In the genomic region with DNA sequence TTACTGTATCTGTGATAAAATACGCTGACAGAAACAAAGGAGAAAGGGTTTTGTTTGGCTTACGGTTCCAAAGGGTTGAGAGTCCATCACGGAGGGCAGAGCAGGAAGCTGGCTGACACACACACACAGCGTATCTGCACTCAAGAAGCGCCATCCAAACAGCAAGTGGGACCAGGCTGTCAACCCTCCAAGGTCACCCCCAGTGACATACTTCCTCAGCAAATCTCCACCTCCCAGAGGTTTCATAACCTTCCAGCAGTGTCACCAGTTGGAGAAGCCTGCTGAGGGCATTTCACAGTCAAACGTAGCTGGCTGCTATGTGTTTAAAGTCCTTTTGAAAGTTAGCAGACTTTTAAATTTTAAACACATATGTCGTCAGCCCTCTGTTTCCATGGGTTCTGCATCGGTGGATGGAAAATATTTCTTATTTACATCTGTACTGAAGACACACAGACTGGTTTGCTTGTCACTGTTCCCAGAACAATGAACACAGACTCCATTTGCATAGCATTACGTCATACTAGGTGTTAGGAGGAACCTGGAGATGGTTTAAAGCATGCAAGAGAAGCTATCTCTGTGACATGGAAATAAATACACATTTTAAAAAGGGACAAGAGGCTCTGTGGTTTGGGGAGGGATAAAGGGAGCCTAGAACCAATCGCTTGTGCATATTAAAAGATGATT, we compare ENCODE assay signal across 25 mouse cellular contexts. TPM values are rescaled to one million over a fixed set of nuclear protein-coding genes. Genes with fewer than 3 reads are reported as not detected.
A peak's percentile ranks its signal among the peaks of the same experiment; 100 is the strongest.
DNase-seq lines count a peak whose midpoint lies in the region; ATAC-seq and TF ChIP-seq lines count a peak whose summit lies in the region.
"Had no signal": no experiment of that assay in that cellular context is flagged by ENCODE, and none has a peak within 500 bp of the region (broad histone marks: within the 10 kb centered on the region; RNA-seq: fewer than 3 reads in every experiment).

No protein-coding gene starts in this region.

- peak; percentile 70 for ATAC-seq in forebrain, postnatal 0 days
- no peak for ATAC-seq in forebrain, embryonic 11.5 days (replicated peaks; ENCODE audit: low FRiP score)
- ATAC-seq in megakaryocyte progenitor cell, adult 5-6 weeks (replicated peaks; ENCODE audit: poor library complexity): peak; percentile 53
- ATAC-seq: forebrain, embryonic 13.5 days; forebrain, embryonic 16.5 days; intestine, postnatal 0 days had no signal

- H3K27ac ChIP-seq in forebrain, postnatal 0 days (ENCODE audit: low read depth, low read length): no peak overlapping the region
- no peak overlapping the region for H3K27ac ChIP-seq in forebrain, embryonic 11.5 days (ENCODE audit: low read depth, low read length)
- H3K27ac ChIP-seq in CH12.LX (ENCODE audit: insufficient read depth, low read depth): no peak overlapping the region
- H3K27ac ChIP-seq: embryonic facial prominence, embryonic 12.5 days; forebrain, embryonic 13.5 days; gastrocnemius, adult 2 months; heart, adult 2 months; heart, embryonic 10.5 days; heart, embryonic 13.5 days; hindbrain, embryonic 15.5 days had no signal

- no peaks in the 10 kb centered on the region for H3K27me3 ChIP-seq in forebrain, postnatal 0 days (ENCODE audit: insufficient read depth, low read length)
- H3K27me3 ChIP-seq in forebrain, embryonic 11.5 days (ENCODE audit: control insufficient read depth, insufficient read depth, low read length): no peaks in the 10 kb centered on the region
- no peaks in the 10 kb centered on the region for H3K27me3 ChIP-seq in CH12.LX (replicated peaks)
- H3K27me3 ChIP-seq: embryonic facial prominence, embryonic 12.5 days; forebrain, embryonic 13.5 days; heart, embryonic 13.5 days; hindbrain, embryonic 15.5 days had no signal

- no peak for TF ChIP-seq POLR2A in CH12.LX (IDR thresholded peaks at IDR 0.05; ENCODE audit: low read depth, low read length)

- dilution Hi-C loops in CH12.LX (cut with MboI; ENCODE audit: extremely low pct_ligation_motif_present, extremely low pct_unique_long_range_greater_than_20kb, low sequenced_read_pairs): no loop called here

- no peak for TF ChIP-seq CTCF in forebrain, postnatal 0 days (IDR thresholded peaks at IDR 0.05; ENCODE audit: low read depth)
- no peak for TF ChIP-seq CTCF in CH12.LX (conservative IDR thresholded peaks at IDR 0.05 in 1 of 2, IDR thresholded peaks at IDR 0.05 in 1 of 2; ENCODE audit: low read depth in 2 of 2, low read length in 2 of 2)

- 75% methylated on average over 10 of the region's 10 CpGs for WGBS in forebrain, postnatal 0 days
- WGBS in forebrain, embryonic 11.5 days: 84% methylated on average over 10 of the region's 10 CpGs

- no peak for TF ChIP-seq EP300 in CH12.LX (IDR thresholded peaks at IDR 0.05; ENCODE audit: low read length)

- H3K36me3 ChIP-seq in forebrain, postnatal 0 days (ENCODE audit: insufficient read depth): no peaks in the 10 kb centered on the region
- H3K36me3 ChIP-seq in forebrain, embryonic 11.5 days (ENCODE audit: control insufficient read depth, insufficient read depth, low read length): no peaks in the 10 kb centered on the region
- H3K36me3 ChIP-seq in CH12.LX (replicated peaks in 1 of 2; ENCODE audit: control insufficient read depth in 1 of 2, insufficient read depth in 1 of 2, low read length in 1 of 2): no peaks in the 10 kb centered on the region
- H3K36me3 ChIP-seq: embryonic facial prominence, embryonic 12.5 days; G1E; heart, embryonic 10.5 days; heart, embryonic 13.5 days; hindbrain, embryonic 15.5 days had no signal

- H3K9ac ChIP-seq in forebrain, postnatal 0 days: no peak overlapping the region
- no peak overlapping the region for H3K9ac ChIP-seq in forebrain, embryonic 11.5 days (ENCODE audit: low read length)
- no peak overlapping the region for H3K9ac ChIP-seq in CH12.LX (ENCODE audit: insufficient read depth, low read depth)
- H3K9ac ChIP-seq: embryonic facial prominence, embryonic 12.5 days; forebrain, embryonic 13.5 days; heart, embryonic 13.5 days; hindbrain, embryonic 15.5 days had no signal

- H3K4me3 ChIP-seq in forebrain, postnatal 0 days (ENCODE audit: low read depth, low read length): no peak overlapping the region
- no peak overlapping the region for H3K4me3 ChIP-seq in forebrain, embryonic 11.5 days (ENCODE audit: low read depth, low read length)
- H3K4me3 ChIP-seq in CH12.LX (replicated peaks in 1 of 3; ENCODE audit: low read depth in 2 of 3, low read length in 2 of 3, poor library complexity in 1 of 3): no peak overlapping the region
- H3K4me3 ChIP-seq: embryonic facial prominence, embryonic 12.5 days; erythroblast, embryonic 14.5 days; forebrain, embryonic 13.5 days; gastrocnemius, adult 2 months; heart, adult 2 months; heart, embryonic 10.5 days; heart, embryonic 13.5 days; hindbrain, embryonic 15.5 days had no signal

- TF ChIP-seq RAD21 in CH12.LX (IDR thresholded peaks at IDR 0.05; ENCODE audit: low read depth, low read length): no peak

- in situ Hi-C loops in CH12.LX (cut with MboI; ENCODE audit: low pct_ligation_motif_present, low pct_unique_long_range_greater_than_20kb, low sequenced_read_pairs): no loop called here

- no peaks in the 10 kb centered on the region for H3K79me2 ChIP-seq in CH12.LX (replicated peaks; ENCODE audit: control insufficient read depth, extremely low read depth, insufficient read depth, poor library complexity, severe bottlenecking)

- no peaks in the 10 kb centered on the region for H3K4me1 ChIP-seq in forebrain, postnatal 0 days (ENCODE audit: insufficient read depth)
- no peaks in the 10 kb centered on the region for H3K4me1 ChIP-seq in forebrain, embryonic 11.5 days (replicated peaks; ENCODE audit: control insufficient read depth, insufficient read depth, low read length)
- H3K4me1 ChIP-seq in CH12.LX (ENCODE audit: control insufficient read depth in 1 of 2, insufficient read depth in 2 of 2): peaks cover 12 to 19% of the 10 kb centered on the region in 2 experiments
- H3K4me1 ChIP-seq: embryonic facial prominence, embryonic 12.5 days; forebrain, embryonic 13.5 days; heart, embryonic 10.5 days; heart, embryonic 13.5 days; hindbrain, embryonic 15.5 days had no signal

- peak; percentile 35 for DNase-seq in forebrain, postnatal 0 days
- no peak for DNase-seq in forebrain, embryonic 11.5 days (ENCODE audit: low spot score)
- DNase-seq in 416B (ENCODE audit: low read depth) (peak; percentile 54), CH12.LX (ENCODE audit: extremely low read depth) (no peak)
- no peak for DNase-seq in gastrocnemius, postnatal 4 days (ENCODE audit: low spot score in 2 of 2)
- DNase-seq: adrenal gland, adult 8-10 months; adrenal gland, postnatal 36 days; cerebellum, adult 18-20 months; cerebellum, adult 9-10 months; cerebellum, postnatal 14 days; gastrocnemius, adult 2 months; gastrocnemius, postnatal 14 days; heart, adult 2 months; heart, postnatal 14 days; heart, postnatal 4 days had no signal

- H3K4me2 ChIP-seq in forebrain, postnatal 0 days (ENCODE audit: low read depth): no peak overlapping the region
- no peak overlapping the region for H3K4me2 ChIP-seq in forebrain, embryonic 11.5 days (ENCODE audit: low read depth, low read length, severe bottlenecking)
- H3K4me2 ChIP-seq in CH12.LX (ENCODE audit: insufficient read depth, low read depth, poor library complexity, severe bottlenecking): no peak overlapping the region
- H3K4me2 ChIP-seq: embryonic facial prominence, embryonic 12.5 days; forebrain, embryonic 13.5 days; heart, embryonic 13.5 days; hindbrain, embryonic 15.5 days had no signal

- H3K9me3 ChIP-seq in forebrain, postnatal 0 days (ENCODE audit: low read length): no peaks in the 10 kb centered on the region
- no peaks in the 10 kb centered on the region for H3K9me3 ChIP-seq in forebrain, embryonic 11.5 days (ENCODE audit: control insufficient read depth, low read length)
- peaks cover 4% of the 10 kb centered on the region for H3K9me3 ChIP-seq in CH12.LX (replicated peaks; ENCODE audit: low read length)
- H3K9me3 ChIP-seq: embryonic facial prominence, embryonic 12.5 days; forebrain, embryonic 13.5 days; G1E; heart, embryonic 10.5 days; heart, embryonic 13.5 days; hindbrain, embryonic 15.5 days had no signal

TF ChIP-seq in CH12.LX, 34 proteins besides CTCF, POLR2A, EP300 and RAD21:
- 0 out of 2 replicates have a peak, but pooled peaks have one; percentile 30 for TF ChIP-seq JUN (IDR thresholded peaks at IDR 0.05; ENCODE audit: insufficient read depth, low read depth, low read length)
- no peak for TF ChIP-seq MYC (IDR thresholded peaks at IDR 0.05; ENCODE audit: low read depth, low read length)
- TF ChIP-seq ZC3H11A (IDR thresholded peaks at IDR 0.05; ENCODE audit: low read depth, low read length): no peak

RNA-seq across cellular contexts. Expression of a gene that starts 51.3 kb away (rescaled TPM):
- 97.9 and 116 TPM in 2 replicates for total RNA-seq in forebrain, postnatal 0 days (2014; rRNA removed)
- polyA plus RNA-seq in forebrain, postnatal 0 days (2015; fragmentation: Nextera tagmentation; extraction: Ambion mirVana): 47.9 and 61.1 TPM in 2 replicates
- polyA plus RNA-seq in forebrain, embryonic 11.5 days (2014; fragmentation: Nextera tagmentation; extraction: Ambion mirVana): 92.3 and 92.5 TPM in 2 replicates
- total RNA-seq in CH12.LX (2012; rRNA removed) (not detected in 2 replicates), CH12.LX (2014; rRNA removed) (not detected in 2 replicates)
- polyA plus RNA-seq in CH12.LX (2012; ENCODE audit: insufficient read length, low read depth): not detected in 2 replicates
- 256 and 262 TPM in 2 replicates for total RNA-seq in megakaryocyte progenitor cell, adult 5-6 weeks (2015)
- 224 and 237 TPM in 2 replicates for total RNA-seq in megakaryocyte progenitor cell, adult 5-6 weeks (2017)
- 10 to 100 TPM; 41.3 to 44.0 TPM for total RNA-seq in gastrocnemius, postnatal 4 days (2021)

Comparison
In these comparisons a context has a peak if more than half of its experiments do, and no peak if none do; other contexts are left out.
1. DNase-seq: peak in forebrain, postnatal 0 days (single experiment) and 416B (single experiment); none in forebrain, embryonic 11.5 days (single experiment), CH12.LX (single experiment) and gastrocnemius, postnatal 4 days (0 of 2).
2. RNA of a gene that starts 51.3 kb away (total RNA-seq): 224 to 262 TPM in megakaryocyte progenitor cell, adult 5-6 weeks, 97.9 to 116 TPM in forebrain, postnatal 0 days and 41.3 to 44.0 TPM in gastrocnemius, postnatal 4 days; not detected in CH12.LX; every median in the first group is over 10 times any median in the second.